Mouse (Mus musculus): ENCODE data around the gene Snx19. TPM values are rescaled to one million over a fixed set of nuclear protein-coding genes. Genes with fewer than 3 reads are reported as not detected.

The Snx19 gene
- polyA plus RNA-seq, 1 experiment from 2014 or later: 22.5 TPM

- H3K9me3 ChIP-seq: no peaks in the 10 kb centered on the region
- H3K27me3 ChIP-seq: no peaks in the 10 kb centered on the region
- no peak overlapping the region for H3K9ac ChIP-seq
- H3K4me2 ChIP-seq: no peak overlapping the region
- ATAC-seq (ENCODE audit: low FRiP score): no peak
- H3K4me3 ChIP-seq: no peak overlapping the region
- no peaks in the 10 kb centered on the region for H3K4me1 ChIP-seq (replicated peaks)
- no peak overlapping the region for H3K27ac ChIP-seq
- 93% methylated on average over 2 of the region's 2 CpGs for WGBS
- H3K36me3 ChIP-seq: no peaks in the 10 kb centered on the region
Measured at GRCm38 (mm10) chr9:30494446-30494845, 67.5 kb downstream of the Snx19 start.

DNA sequence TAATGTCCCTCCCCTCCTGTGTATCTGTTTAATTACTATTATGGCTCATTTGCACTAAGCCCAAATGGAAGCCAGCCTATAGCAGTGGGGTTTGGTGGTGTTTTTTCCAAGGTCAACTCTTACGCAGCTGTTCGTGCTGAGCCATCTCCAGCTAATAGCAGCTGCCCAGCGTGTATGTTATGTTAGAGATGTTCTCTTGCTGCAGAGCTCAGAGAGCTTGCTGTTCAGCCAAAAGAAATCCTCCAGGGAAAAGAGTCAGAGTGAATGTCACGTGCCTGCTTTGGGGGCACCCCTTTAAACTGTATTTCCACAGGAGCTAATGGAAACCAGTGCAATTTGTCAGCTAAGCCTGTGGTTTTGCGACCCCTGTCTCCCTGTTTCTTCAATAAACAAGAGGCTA lies 82.1 kb downstream of the Snx19 start:
- Histone ChIP-seq H3K27me3 (no peaks in the 10 kb centered on the region), H3K4me1 (replicated peaks) (no peaks in the 10 kb centered on the region), H3K27ac (no peak overlapping the region), H3K4me3 (no peak overlapping the region), H3K9ac (no peak overlapping the region), H3K4me2 (no peak overlapping the region), H3K36me3 (no peaks in the 10 kb centered on the region), H3K9me3 (no peaks in the 10 kb centered on the region)
- no peak for ATAC-seq (ENCODE audit: low FRiP score)
- WGBS: 72% methylated on average over 5 of the region's 5 CpGs

- Histone ChIP-seq H3K36me3 (no peaks in the 10 kb centered on the region), H3K4me2 (no peak overlapping the region), H3K9me3 (no peaks in the 10 kb centered on the region), H3K4me1 (replicated peaks) (peaks cover 6% of the 10 kb centered on the region), H3K4me3 (no peak overlapping the region), H3K27me3 (no peaks in the 10 kb centered on the region), H3K9ac (no peak overlapping the region), H3K27ac (no peak overlapping the region)
- no peak for ATAC-seq (ENCODE audit: low FRiP score)
Measured at GRCm38 (mm10) chr9:30515953-30516352, 89.0 kb downstream of the Snx19 start.

Measured in hindbrain, embryonic 13.5 days (tissue).